Mouse (Mus musculus) stomach, postnatal 0 days (tissue): Measurements from ENCODE around the gene Pde12.

ENCODE experiments used
- CTCF ChIP-seq: IDR thresholded peaks from 2 replicates; pipeline ENCODE4 v1.5.1; 2016; ENCODE audit warnings: antibody characterized with exemption, low read depth, mild to moderate bottlenecking, moderate library complexity
- EP300 ChIP-seq: optimal IDR thresholded peaks from 2 replicates; pipeline ENCODE3; 2016; ENCODE audit warnings: antibody characterized with exemption

- TF ChIP-seq CTCF, result peak; percentile 57
- no peak for TF ChIP-seq EP300
Measured at GRCm38 (mm10) chr14:26675371-26675770, 5.7 kb upstream of the Pde12 start.
